Comparison of ENCODE assay signal across 9 mouse cellular contexts in genomic region chr19:4968236-4968635, GRCm38 (mm10). TPM values are rescaled to one million over a fixed set of nuclear protein-coding genes. Genes with fewer than 3 reads are reported as not detected.
DNase-seq lines count a peak whose midpoint lies in the region; ATAC-seq and TF ChIP-seq lines count a peak whose summit lies in the region.
"Had no signal": no experiment of that assay in that cellular context is flagged by ENCODE, and none has a peak within 500 bp of the region (broad histone marks: within the 10 kb centered on the region; RNA-seq: fewer than 3 reads in every experiment).

No protein-coding gene starts in this region.

- peaks cover 29% of the 10 kb centered on the region for H3K36me3 ChIP-seq in liver, embryonic 13.5 days
- peaks cover 15% of the 10 kb centered on the region for H3K36me3 ChIP-seq in liver, embryonic 11.5 days (ENCODE audit: control insufficient read depth, insufficient read depth, low read length)
- peaks cover 34% of the 10 kb centered on the region for H3K36me3 ChIP-seq in E14TG2a.4 (ENCODE audit: insufficient read depth, low read length)
- peaks cover 24% of the 10 kb centered on the region for H3K36me3 ChIP-seq in heart, embryonic 11.5 days (ENCODE audit: control insufficient read depth, insufficient read depth, low read length)

- no peak overlapping the region for H3K9ac ChIP-seq in liver, embryonic 13.5 days
- H3K9ac ChIP-seq in liver, embryonic 11.5 days (ENCODE audit: low read depth, low read length), result no peak overlapping the region
- no peak overlapping the region for H3K9ac ChIP-seq in heart, embryonic 11.5 days (ENCODE audit: low read depth, low read length)
- H3K9ac ChIP-seq: limb, embryonic 13.5 days had no signal

- no peak overlapping the region for H3K4me2 ChIP-seq in liver, embryonic 13.5 days
- no peak overlapping the region for H3K4me2 ChIP-seq in liver, embryonic 11.5 days
- no peak overlapping the region for H3K4me2 ChIP-seq in heart, embryonic 11.5 days
- H3K4me2 ChIP-seq: limb, embryonic 13.5 days had no signal

- peak; percentile 20 for DNase-seq in liver, embryonic 13.5 days
- no peak for DNase-seq in liver, embryonic 11.5 days (ENCODE audit: low spot score)
- DNase-seq in mesoderm, embryonic 11.5 days (ENCODE audit: low read depth, low spot score), result peak; percentile 40
- DNase-seq in heart, postnatal 14 days, result no peak

- no peak overlapping the region for H3K4me3 ChIP-seq in liver, embryonic 13.5 days (replicated peaks)
- H3K4me3 ChIP-seq in liver, embryonic 11.5 days (ENCODE audit: low read depth, low read length), result no peak overlapping the region
- H3K4me3 ChIP-seq in E14TG2a.4 (replicated peaks; ENCODE audit: low read length), result peak overlapping the region; percentile 55
- no peak overlapping the region for H3K4me3 ChIP-seq in bone marrow, adult 2 months (replicated peaks; ENCODE audit: control insufficient read depth, low read depth, low read length)
- H3K4me3 ChIP-seq in heart, embryonic 11.5 days (ENCODE audit: low read depth, low read length), result no peak overlapping the region
- H3K4me3 ChIP-seq: limb, embryonic 13.5 days had no signal

- H3K4me1 ChIP-seq in liver, embryonic 13.5 days (replicated peaks), result peaks cover 7% of the 10 kb centered on the region
- no peaks in the 10 kb centered on the region for H3K4me1 ChIP-seq in liver, embryonic 11.5 days (replicated peaks; ENCODE audit: control insufficient read depth, insufficient read depth, low read length)
- H3K4me1 ChIP-seq in E14TG2a.4 (replicated peaks; ENCODE audit: low read depth, low read length), result peaks cover 17% of the 10 kb centered on the region
- no peaks in the 10 kb centered on the region for H3K4me1 ChIP-seq in bone marrow, adult 2 months (ENCODE audit: control insufficient read depth, insufficient read depth, low read length)
- H3K4me1 ChIP-seq in heart, embryonic 11.5 days (ENCODE audit: control insufficient read depth, insufficient read depth, low read length), result peaks cover under 1% of the 10 kb centered on the region; the same call in 1 of the 2 replicates

- peak; percentile 75 for TF ChIP-seq CTCF in E14TG2a.4 (conservative IDR thresholded peaks at IDR 0.05; ENCODE audit: low read length)
- TF ChIP-seq CTCF in bone marrow, adult 2 months (IDR thresholded peaks at IDR 0.05; ENCODE audit: control insufficient read depth, insufficient read depth, low read length), result peak; percentile 60

- ATAC-seq in liver, embryonic 13.5 days (ENCODE audit: low read depth), result no peak
- no peak for ATAC-seq in liver, embryonic 11.5 days (replicated peaks; ENCODE audit: low FRiP score)
- no peak for ATAC-seq in heart, embryonic 11.5 days (replicated peaks; ENCODE audit: insufficient number of reproducible peaks, low FRiP score, low TSS enrichment)
- ATAC-seq: forebrain, embryonic 16.5 days had no signal

- H3K9me3 ChIP-seq in liver, embryonic 13.5 days (replicated peaks), result no peaks in the 10 kb centered on the region
- H3K9me3 ChIP-seq in liver, embryonic 11.5 days (ENCODE audit: control insufficient read depth, low read length), result no peaks in the 10 kb centered on the region
- no peaks in the 10 kb centered on the region for H3K9me3 ChIP-seq in E14TG2a.4 (ENCODE audit: low read length)
- H3K9me3 ChIP-seq in heart, embryonic 11.5 days (replicated peaks; ENCODE audit: control insufficient read depth, low read length), result no peaks in the 10 kb centered on the region
- H3K9me3 ChIP-seq: limb, embryonic 13.5 days had no signal

- 69% methylated on average over 2 of the region's 2 CpGs for WGBS in liver, embryonic 13.5 days (ENCODE audit: insufficient replicate concordance)
- WGBS in liver, embryonic 11.5 days, result 90% methylated on average over 2 of the region's 2 CpGs
- WGBS in bone marrow, adult 2 months, result 82% methylated on average over 2 of the region's 2 CpGs
- WGBS in heart, embryonic 11.5 days (ENCODE audit: insufficient replicate concordance), result 88% methylated on average over 2 of the region's 2 CpGs

- no peak for TF ChIP-seq POLR2A in bone marrow, adult 2 months (IDR thresholded peaks at IDR 0.05; ENCODE audit: borderline replicate concordance, control insufficient read depth, low read depth, low read length)

- H3K27ac ChIP-seq in liver, embryonic 13.5 days, result no peak overlapping the region
- no peak overlapping the region for H3K27ac ChIP-seq in liver, embryonic 11.5 days (ENCODE audit: low read depth, low read length)
- no peak overlapping the region for H3K27ac ChIP-seq in bone marrow, adult 2 months (ENCODE audit: control insufficient read depth, insufficient read depth, low read depth, low read length, poor library complexity)
- H3K27ac ChIP-seq in heart, embryonic 11.5 days (ENCODE audit: low read depth, low read length), result no peak overlapping the region
- H3K27ac ChIP-seq: limb, embryonic 13.5 days had no signal

- intact Hi-C loops in heart, postnatal 14 days (cut with DNase I), result loop anchor here (5.0 kb wide), 1 partner anchor 216 kb away; no protein-coding TSS in a partner anchor

- H3K27me3 ChIP-seq in liver, embryonic 13.5 days, result no peaks in the 10 kb centered on the region
- no peaks in the 10 kb centered on the region for H3K27me3 ChIP-seq in liver, embryonic 11.5 days (replicated peaks; ENCODE audit: control insufficient read depth, insufficient read depth, low read length)
- H3K27me3 ChIP-seq in E14TG2a.4 (ENCODE audit: insufficient read depth, low read length), result no peaks in the 10 kb centered on the region
- no peaks in the 10 kb centered on the region for H3K27me3 ChIP-seq in heart, embryonic 11.5 days (ENCODE audit: control insufficient read depth, insufficient read depth, low read length)
- H3K27me3 ChIP-seq: limb, embryonic 13.5 days had no signal

RNA-seq across cellular contexts. Expression of gene Mrpl11, which starts 6.3 kb away (rescaled TPM):
- 67.6 and 80.0 TPM in 2 replicates for polyA plus RNA-seq in liver, embryonic 13.5 days (2015; fragmentation: Nextera tagmentation; extraction: Ambion mirVana)
- polyA plus RNA-seq in liver, embryonic 11.5 days (2014; fragmentation: Nextera tagmentation; extraction: Ambion mirVana), result 138 and 139 TPM in 2 replicates
- polyA plus RNA-seq in bone marrow, adult 2 months (2011; ENCODE audit: insufficient read depth, insufficient read length, low replicate concordance, missing spikeins), result 51.6 and 60.7 TPM in 2 replicates
- polyA plus RNA-seq in heart, embryonic 11.5 days (2014; fragmentation: Nextera tagmentation; extraction: Ambion mirVana), result 117 and 129 TPM in 2 replicates
- 10 to 100 TPM; 54.4 to 59.0 TPM for total RNA-seq in heart, postnatal 14 days (2021)

RNA-seq across cellular contexts. Expression of gene Npas4, which starts 21.9 kb away (rescaled TPM):
- polyA plus RNA-seq in liver, embryonic 13.5 days (2015; fragmentation: Nextera tagmentation; extraction: Ambion mirVana), result not detected in 2 replicates
- 0.04 TPM in 1 of 2 replicates, not detected in the other for polyA plus RNA-seq in liver, embryonic 11.5 days (2014; fragmentation: Nextera tagmentation; extraction: Ambion mirVana)
- polyA plus RNA-seq in bone marrow, adult 2 months (2011; ENCODE audit: insufficient read depth, insufficient read length, low replicate concordance, missing spikeins), result 6.9 and 15.5 TPM in 2 replicates
- polyA plus RNA-seq in heart, embryonic 11.5 days (2014; fragmentation: Nextera tagmentation; extraction: Ambion mirVana), result 0.11 and 0.13 TPM in 2 replicates
- not detected for total RNA-seq in heart, postnatal 14 days (2021)
- polyA plus RNA-seq: limb, embryonic 13.5 days had no signal

RNA-seq across cellular contexts. Expression of gene Peli3, which starts 25.3 kb away (rescaled TPM):
- polyA plus RNA-seq in liver, embryonic 13.5 days (2015; fragmentation: Nextera tagmentation; extraction: Ambion mirVana), result 0.10 and 0.13 TPM in 2 replicates
- 0.34 and 0.39 TPM in 2 replicates for polyA plus RNA-seq in liver, embryonic 11.5 days (2014; fragmentation: Nextera tagmentation; extraction: Ambion mirVana)
- not detected in 2 replicates for polyA plus RNA-seq in bone marrow, adult 2 months (2011; ENCODE audit: insufficient read depth, insufficient read length, low replicate concordance, missing spikeins)
- 0.86 and 1.1 TPM in 2 replicates for polyA plus RNA-seq in heart, embryonic 11.5 days (2014; fragmentation: Nextera tagmentation; extraction: Ambion mirVana)
- 1 to 10 TPM in 1 of 2 experiments, under 1 TPM in 1; 0.73 to 1.1 TPM for total RNA-seq in heart, postnatal 14 days (2021)

RNA-seq across cellular contexts. Expression of gene Dpp3, which starts 40.1 kb away (rescaled TPM):
- 59.5 and 65.1 TPM in 2 replicates for polyA plus RNA-seq in liver, embryonic 13.5 days (2015; fragmentation: Nextera tagmentation; extraction: Ambion mirVana)
- polyA plus RNA-seq in liver, embryonic 11.5 days (2014; fragmentation: Nextera tagmentation; extraction: Ambion mirVana), result 114 and 131 TPM in 2 replicates
- polyA plus RNA-seq in bone marrow, adult 2 months (2011; ENCODE audit: insufficient read depth, insufficient read length, low replicate concordance, missing spikeins), result 17.2 and 27.5 TPM in 2 replicates
- 87.8 and 110 TPM in 2 replicates for polyA plus RNA-seq in heart, embryonic 11.5 days (2014; fragmentation: Nextera tagmentation; extraction: Ambion mirVana)
- total RNA-seq in heart, postnatal 14 days (2021), result 10 to 100 TPM; 25.4 to 26.0 TPM

RNA-seq across cellular contexts. Expression of gene Slc29a2, which starts 55.4 kb away (rescaled TPM):
- 1.7 and 2.3 TPM in 2 replicates for polyA plus RNA-seq in liver, embryonic 13.5 days (2015; fragmentation: Nextera tagmentation; extraction: Ambion mirVana)
- polyA plus RNA-seq in liver, embryonic 11.5 days (2014; fragmentation: Nextera tagmentation; extraction: Ambion mirVana), result 6.2 and 6.6 TPM in 2 replicates
- 1.3 and 1.7 TPM in 2 replicates for polyA plus RNA-seq in bone marrow, adult 2 months (2011; ENCODE audit: insufficient read depth, insufficient read length, low replicate concordance, missing spikeins)
- 8.2 and 10.3 TPM in 2 replicates for polyA plus RNA-seq in heart, embryonic 11.5 days (2014; fragmentation: Nextera tagmentation; extraction: Ambion mirVana)
- total RNA-seq in heart, postnatal 14 days (2021), result 10 to 100 TPM; 15.2 to 15.3 TPM

Comparison
In these comparisons a context has a peak if more than half of its experiments do, and no peak if none do; other contexts are left out.
1. DNase-seq: peak in liver, embryonic 13.5 days (single experiment) and mesoderm, embryonic 11.5 days (single experiment); none in liver, embryonic 11.5 days (single experiment) and heart, postnatal 14 days (0 of 2).